Mouse (Mus musculus): ENCODE measurements around the gene Carhsp1. TPM values are rescaled to one million over a fixed set of nuclear protein-coding genes. Genes with fewer than 3 reads are reported as not detected.

Carhsp1 gene
- total RNA-seq, 2 experiments from 2014 or later: 54.3 to 60.3 TPM

DNA sequence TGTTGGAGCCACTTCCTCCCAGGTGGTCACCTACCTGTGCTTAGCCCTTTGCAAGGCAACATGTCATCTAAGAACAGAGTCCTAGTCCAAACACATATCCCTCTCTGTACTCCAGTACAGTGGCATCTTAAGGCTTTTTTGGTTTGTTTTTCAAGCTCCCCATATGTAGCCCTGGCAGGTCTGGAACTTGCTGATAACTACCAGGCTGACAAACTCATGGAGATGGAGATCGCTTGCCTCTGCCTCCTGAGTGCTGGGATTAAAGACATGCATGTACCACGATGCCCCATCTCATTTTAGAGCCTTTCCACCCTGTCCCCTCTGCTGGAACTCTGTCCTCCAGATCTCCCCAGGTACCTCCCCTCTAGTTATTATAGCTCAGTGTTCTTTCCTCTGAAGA lies 4.3 kb upstream of the Carhsp1 start:
- intact Hi-C loops (cut with DNase I): loop anchor here (2.0 to 5.0 kb wide), 2 partner anchors 181 to 269 kb away; no protein-coding TSS in a partner anchor
- DNase-seq: no peak

DNA sequence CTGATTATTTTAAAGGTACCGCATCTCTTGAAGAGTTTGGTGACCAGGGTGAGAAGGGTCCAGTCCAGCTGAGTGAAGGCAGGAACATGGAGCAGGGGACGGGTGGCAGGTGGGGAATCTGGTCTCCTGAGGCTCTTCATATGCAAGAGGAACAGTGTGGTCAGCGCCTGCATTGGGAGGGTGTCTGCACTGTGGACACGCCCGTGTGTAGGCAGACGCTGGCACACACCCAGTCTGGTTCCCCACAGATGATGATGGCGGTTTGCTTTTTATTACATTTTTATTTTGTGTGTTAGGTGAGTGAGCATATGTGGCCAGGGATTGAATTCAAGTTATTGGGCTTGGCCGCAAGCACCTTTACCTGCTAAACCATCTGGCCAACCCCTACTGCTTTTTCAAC lies 3.6 kb upstream of the Carhsp1 start:
- intact Hi-C loops (cut with DNase I): loop anchor here (5.0 kb wide), 1 partner anchor 268 kb away; no protein-coding TSS in a partner anchor
- no peak for DNase-seq

DNA sequence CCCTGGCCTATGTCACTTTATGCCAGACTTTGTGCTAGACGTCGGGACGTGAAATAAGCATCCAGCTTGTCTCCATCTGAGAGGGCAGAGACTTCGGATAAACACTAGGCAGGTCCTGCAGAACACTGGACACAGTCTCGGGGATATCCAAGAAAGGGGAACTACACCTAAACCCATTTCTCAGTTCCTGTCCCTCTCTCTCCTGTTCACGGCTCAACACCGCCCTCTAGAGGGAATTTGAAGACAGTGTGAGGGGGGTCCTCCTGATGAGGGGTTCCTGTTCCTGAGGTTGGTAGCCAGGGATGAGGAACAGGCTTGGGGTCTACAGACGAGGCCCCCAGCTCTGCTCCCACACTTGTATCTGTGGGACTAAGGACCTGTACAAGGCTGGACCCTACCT lies 2.2 kb upstream of the Carhsp1 start:
- DNase-seq: peak; percentile 70
- intact Hi-C loops (cut with DNase I): no loop called here

DNA sequence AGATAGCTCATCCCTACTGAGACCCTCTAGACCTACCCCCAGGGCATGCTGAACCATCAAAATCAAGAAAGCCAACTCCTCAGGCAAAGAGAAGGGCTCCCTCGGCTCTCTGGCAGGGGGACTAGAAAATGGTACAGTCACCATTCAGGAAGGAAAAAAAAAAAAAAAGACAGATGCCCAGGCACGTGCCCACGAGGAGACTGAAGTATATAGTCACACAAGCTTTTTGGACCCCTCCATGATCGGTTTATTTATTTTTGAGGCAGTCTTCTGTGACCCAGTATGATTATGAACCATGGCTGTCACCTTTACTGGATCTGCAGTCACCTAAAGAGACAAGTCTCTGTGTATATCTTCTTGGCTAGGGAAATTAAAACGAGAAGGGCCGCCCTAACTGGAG lies 1.4 kb upstream of the Carhsp1 start:
- intact Hi-C loops (cut with DNase I): no loop called here
- DNase-seq: no peak

DNA sequence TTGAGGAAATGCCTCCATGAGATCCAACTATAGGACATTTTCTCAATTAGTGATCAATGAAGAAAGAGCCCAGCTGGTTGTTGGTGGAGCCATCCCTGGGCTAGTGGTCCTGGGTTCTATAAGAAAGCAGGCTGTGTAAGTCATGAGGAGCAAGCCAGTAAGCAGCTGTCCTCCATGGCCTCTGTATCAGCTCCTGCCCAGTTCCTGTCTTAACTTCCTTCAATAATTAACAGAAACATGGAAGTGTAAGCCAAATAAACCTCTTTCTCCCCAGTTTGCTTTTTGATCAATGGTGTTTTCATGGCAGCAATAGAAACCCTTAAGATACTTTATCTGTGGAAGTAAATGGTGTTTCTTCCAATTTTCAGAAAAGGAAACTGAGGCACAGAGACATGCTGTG lies 856 bp upstream of the Carhsp1 start:
- DNase-seq: no peak
- intact Hi-C loops (cut with DNase I): no loop called here

DNA sequence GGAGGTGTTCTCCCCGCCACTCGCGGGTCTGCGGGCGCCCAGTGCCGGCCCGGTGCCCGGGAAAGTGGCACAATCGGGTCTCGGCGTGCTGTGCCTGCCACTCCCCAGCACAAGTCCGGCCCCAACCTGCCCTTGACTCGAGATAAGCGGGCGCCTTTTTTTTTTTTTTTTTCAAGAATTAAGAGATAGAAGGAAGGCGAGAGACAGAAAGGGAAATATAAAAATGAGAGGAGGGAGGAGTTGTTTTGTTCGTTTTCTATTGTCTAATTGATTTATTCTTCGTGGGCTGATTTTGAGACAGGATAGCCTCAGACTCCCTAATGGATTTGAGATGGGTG lies 364 bp upstream of the Carhsp1 start:
- intact Hi-C loops (cut with DNase I): no loop called here
- no peak for DNase-seq

DNA sequence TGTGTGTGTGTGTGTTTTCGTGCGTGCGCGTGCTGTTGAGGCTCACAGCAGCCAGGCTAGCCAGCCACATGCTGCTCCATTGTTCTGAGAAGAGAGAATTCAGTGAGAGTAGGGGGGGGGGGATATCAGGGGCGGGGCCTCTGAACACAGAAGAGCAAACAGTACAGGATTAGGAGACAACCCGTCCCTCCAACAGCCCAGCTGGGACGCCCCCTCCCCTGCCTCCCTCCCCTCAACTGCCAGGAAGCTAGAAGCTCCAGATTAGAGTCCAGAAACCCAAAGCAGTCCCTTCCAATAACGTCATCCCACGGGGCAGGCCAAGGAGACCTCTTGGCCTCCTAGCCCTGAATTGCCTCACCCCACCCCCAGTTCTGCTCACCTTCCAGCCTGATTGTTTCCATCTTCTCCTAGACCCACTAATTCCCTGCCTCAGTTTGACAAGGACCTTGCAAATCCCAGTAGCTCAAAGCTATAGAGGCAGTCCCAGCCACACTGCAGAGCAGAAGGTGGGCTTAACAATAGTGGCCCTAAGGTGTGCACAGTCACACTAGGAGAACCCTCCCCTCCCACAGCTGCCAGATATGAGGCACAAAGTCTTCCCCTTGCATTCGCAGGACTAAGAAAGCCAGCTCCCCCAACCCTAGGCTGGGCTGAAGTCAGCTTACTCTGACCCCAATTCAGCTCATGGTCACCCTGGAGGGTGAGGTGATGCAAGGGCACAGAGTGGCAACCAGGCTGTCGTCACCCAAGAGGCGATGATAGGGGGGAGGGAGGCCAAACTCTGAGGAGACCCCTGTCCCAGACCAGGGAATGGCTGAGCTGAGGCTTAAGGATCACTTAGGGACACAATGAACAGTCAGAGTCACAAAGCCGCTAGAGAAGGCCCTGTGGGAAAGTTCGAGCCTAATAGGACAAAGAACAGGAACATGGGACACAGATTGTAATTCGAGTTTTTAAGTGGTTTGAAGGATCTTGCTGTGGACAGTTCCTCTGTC lies 1.6 kb downstream of the Carhsp1 start:
- intact Hi-C loops (cut with DNase I): no loop called here
- DNase-seq: peak; percentile 45

DNA sequence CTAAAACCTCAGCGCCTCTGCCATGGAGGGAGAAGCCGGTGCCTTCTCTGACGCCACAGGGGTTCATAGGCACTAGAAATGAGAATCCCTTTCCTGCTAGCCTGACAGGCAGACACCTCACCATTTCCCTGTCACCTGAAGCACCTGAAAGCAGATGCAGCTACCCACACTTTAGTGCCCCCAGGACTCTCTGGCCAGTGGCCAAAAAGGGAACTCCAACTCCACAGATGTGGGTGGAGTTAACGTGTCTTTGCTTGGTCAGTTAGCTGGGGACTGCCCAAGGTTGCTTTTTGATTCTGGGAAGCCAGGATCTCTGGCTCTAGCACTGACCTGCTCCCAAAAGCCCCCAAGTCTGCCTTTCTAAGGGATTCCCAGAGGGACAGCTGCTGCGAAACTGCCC lies 2.5 kb downstream of the Carhsp1 start:
- DNase-seq: no peak

DNA sequence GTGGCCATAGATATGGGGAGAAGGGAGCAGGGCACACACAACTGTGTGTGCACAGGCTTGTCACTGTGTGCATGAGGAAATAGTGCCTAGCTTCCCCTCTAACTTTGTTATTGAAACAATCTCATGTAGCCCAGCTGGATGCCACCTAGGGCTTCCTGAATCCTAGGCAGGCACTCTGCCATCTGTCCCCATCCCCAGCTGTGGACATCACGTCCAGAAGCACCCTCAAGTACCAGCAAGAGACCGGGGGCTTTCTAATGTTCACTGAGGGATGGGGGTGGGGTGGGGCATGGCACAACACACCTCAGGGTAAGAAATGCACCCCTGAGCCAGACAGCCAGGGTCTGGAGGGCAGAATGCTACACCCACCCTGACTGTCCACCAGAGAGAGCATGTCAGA lies 3.6 kb downstream of the Carhsp1 start:
- no peak for DNase-seq
- intact Hi-C loops (cut with DNase I): no loop called here

More for the DNA sequence above, 2.5 kb downstream of the Carhsp1 start:
- intact Hi-C loops (cut with DNase I): no loop called here

DNA sequence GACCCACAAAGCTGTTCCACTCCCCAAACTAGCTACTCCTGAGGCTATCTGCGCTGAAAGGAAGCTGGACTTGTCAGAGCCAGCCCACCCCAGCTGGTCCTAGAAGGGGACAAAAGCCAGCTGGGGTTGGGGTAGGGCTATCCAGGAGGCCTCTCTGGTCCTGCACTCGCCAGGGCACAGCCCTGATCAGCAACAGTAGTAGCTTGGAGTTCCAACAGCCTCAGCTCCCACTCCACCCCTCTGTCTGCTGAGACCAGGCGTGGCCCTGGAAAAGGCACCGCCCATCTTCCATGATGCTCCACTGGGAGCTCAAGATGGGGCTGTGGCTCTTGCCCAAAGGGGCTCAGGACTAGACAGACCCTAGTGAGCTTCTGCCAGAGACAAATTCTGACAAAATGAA lies 4.1 kb downstream of the Carhsp1 start:
- intact Hi-C loops (cut with DNase I): no loop called here
- no peak for DNase-seq

DNA sequence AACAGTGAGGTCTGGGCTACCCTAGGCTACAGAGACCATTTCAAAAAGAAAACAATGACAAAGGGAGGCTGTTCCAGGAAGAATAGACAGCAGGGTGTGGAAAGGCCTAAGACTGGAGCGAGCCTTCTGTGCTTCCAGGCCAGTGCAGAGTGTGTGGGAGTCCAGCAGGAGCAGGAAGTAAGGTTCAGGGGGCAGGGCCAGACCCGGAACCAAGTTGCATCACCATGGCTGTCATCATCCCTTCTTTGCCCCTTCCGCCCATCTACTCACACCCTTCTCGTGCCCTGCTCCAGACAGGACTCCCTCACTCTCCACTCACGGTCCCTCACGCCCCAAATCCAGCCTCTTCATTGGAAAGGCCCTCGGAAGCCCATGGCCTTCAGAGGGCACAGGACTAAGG lies 4.7 kb downstream of the Carhsp1 start:
- intact Hi-C loops (cut with DNase I): no loop called here
- no peak for DNase-seq

DNA sequence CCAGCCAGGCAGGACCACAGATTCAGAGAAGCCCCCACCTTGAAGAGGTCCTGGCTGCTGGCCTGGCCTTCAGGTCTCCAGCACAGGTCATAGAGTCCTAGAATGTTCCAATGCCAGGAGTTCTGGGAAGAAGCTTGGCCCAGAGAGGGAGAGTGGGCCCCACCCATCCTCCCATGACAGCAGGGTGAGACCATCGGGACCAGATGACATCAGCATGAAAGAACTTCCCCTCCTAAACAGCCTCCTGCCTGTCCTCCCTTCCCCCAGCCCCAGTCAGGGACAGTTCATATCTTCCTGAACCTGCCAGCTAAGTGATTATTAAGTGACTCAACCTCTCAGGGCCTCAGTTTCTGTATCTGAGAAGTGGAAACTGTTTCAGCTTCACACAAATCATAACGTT lies 5.5 kb downstream of the Carhsp1 start:
- no peak for DNase-seq
- intact Hi-C loops (cut with DNase I): no loop called here

DNA sequence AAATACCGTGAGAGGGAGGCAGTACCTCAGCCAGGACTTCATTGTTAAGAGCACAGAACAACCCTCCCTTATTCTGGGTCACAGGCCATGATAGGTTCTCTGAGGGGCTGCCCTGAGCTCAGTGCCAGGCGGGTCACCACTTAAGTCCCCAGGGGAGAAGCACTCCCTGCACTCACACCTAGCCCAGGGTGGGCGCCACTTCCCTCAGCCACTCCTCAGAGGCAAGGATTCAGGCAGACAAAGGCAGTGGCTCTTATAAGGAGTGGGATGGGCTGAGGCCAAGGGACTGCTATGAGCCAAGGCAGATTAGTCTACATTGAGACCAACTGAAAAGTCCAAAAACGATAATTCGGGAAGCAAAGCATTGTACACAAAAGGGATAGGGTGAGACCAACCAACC lies 6.6 kb downstream of the Carhsp1 start:
- intact Hi-C loops (cut with DNase I): no loop called here
- DNase-seq: no peak

DNA sequence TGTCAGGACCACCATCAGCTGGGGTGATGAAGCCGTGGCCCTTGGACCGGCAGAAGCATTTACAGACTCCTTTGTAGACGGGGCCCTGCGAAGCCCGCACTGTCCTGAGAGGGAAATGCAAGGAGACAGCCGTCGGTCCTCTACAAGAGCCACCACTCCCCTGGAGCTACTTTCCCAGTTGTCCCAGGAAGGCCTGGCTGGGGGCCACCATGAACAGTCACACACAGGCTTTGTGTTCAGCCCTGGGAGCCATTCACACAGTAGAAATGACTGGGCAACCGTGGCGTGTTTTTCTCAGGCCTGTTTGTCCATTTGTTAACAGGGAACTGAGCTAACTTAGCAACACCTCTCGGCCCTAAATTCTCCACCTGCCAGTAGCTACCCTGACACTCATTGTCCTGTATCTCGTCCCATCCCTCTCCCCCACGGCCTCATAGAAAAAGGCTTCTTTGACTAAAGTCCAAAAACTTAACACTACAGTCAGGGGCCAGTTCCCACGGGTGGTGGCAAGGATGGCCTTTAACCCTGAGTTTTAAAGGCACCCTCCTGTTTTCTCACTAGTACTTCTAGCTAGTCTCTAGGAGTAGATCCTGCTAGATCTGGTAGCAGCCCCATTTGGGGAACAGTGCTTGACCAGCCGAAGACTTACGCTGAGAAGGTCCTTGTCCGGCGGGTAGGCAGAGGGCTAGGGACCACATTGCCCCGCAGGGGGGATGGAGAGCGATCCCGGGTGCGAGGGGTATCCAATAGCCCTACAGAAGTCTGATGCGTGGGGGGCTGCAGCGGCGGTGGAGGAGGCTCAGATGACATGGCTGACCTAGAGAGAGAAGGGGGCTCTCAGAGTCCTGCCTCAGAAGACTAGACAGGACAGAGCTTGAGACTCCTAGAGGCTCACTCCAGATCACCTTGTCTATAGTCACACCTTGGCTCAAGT lies 8.1 kb downstream of the Carhsp1 start:
- intact Hi-C loops (cut with DNase I): no loop called here
- DNase-seq: peak; percentile 43

DNA sequence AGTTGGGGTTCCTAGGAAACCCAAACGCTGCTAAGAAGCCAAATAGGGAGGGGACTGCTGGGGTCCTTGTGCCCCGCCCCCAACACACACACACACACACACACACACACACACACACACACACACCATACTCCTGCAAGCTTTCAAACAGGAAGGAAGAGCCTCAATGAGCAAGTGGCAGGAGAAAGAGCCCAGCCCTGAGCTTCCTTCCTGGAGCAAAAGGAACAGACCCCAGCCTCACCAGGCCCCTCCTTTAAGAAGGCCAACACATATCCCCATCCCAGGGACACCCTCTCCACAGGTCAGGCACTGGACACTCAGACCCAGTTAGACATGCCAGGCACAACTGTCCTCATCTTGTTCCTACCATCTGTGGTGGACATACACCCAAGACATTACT lies 8.9 kb downstream of the Carhsp1 start:
- no peak for DNase-seq
- intact Hi-C loops (cut with DNase I): no loop called here

DNA sequence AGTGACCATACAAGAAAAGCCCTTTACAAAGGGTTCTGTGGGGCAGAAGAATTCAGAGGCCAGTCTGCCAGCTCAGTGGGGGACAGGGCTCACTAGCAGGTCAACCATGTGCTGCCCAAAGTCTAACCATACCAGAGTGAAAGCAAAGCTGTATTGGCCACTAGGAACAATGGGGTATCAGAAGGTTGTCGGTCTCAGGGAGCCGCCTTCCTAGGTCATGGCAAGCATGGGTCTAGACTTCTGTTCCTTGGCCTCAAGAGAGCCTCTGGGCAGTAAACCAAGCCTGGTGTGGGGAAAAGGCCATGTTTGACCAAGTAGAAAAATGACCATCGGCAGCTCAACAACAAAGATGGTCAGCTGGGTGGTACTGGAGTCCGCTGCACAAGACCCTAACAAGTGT lies 13.2 kb downstream of the Carhsp1 start:
- DNase-seq: peak; percentile 39
- intact Hi-C loops (cut with DNase I): no loop called here

DNA sequence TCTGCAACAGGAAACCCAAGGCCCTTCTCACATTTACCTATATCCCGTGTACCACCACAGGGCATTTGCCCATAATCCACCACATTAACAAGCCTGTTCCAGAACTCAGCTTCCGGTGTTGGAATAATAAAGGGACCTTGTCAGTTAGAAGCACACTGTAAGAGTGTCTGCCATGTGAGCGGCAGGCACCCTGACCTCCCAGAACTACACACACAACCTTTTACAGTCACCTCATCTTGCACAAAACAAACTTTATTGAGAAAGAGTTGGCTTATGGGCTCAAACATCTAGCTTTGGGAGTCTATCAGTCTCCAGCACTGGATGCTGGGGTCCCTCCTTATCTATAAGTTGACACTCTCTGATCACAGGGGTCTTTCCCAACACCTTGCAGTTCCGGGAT lies 13.6 kb downstream of the Carhsp1 start:
- intact Hi-C loops (cut with DNase I): no loop called here
- DNase-seq: no peak

DNA sequence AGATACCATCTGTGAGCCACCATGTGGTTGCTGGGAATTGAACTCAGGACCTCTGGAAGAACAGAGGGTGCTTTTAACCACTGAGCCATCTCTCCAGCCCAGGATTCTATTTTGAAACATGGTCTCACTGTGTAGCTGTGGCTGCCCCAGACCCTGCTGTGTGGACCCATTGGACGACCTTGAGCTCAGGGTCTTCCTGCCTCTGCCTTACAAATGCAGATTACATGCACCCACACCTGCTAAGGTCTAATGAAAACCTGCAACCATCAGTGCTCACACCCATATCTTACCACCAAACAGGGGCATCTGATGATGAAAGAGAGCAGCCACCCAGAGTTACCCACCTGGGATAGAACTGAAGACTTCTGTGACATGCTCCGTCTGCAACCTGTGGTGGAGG lies 15.7 kb downstream of the Carhsp1 start:
- intact Hi-C loops (cut with DNase I): no loop called here
- DNase-seq: no peak

DNA sequence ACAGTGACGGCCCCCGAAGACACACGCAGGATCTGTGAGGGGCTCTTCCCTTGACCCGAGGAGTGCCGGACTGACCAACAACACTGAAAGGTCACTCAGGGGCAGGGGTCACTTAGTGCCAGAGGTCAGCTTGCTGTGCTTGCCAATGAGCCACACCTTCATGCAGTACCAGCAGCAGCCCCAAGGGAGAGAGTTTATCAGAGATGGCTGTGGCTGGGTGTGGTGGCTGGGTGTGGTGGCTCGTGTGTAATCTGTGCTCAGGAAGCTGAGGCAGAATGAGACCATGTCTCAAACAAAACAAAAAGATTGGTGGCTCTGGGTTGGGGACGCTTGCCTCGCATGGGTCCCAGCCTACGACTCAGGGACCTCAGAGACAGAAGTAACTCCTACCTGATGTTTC lies 16.4 kb downstream of the Carhsp1 start:
- DNase-seq: no peak
- intact Hi-C loops (cut with DNase I): no loop called here

DNA sequence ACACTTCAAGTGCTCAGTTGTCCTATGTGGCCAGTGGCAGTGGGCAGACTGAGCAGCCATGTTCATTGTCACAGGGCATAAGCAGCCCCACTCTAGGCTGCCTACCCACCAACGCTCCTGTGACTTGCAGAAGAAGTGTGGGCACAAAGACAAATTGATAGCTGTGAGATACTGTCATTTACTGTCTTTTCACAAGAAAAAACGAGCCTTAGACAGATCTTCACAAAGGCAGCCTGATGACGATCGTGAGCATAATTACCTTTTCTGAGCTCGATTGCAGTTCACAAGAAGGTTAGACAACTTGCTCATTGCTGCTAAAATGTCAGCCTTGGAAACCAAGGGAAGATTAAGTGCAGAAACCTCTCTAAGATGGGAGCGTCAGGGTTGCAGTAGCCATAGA lies 16.8 kb downstream of the Carhsp1 start:
- DNase-seq: no peak
- intact Hi-C loops (cut with DNase I): no loop called here

DNA sequence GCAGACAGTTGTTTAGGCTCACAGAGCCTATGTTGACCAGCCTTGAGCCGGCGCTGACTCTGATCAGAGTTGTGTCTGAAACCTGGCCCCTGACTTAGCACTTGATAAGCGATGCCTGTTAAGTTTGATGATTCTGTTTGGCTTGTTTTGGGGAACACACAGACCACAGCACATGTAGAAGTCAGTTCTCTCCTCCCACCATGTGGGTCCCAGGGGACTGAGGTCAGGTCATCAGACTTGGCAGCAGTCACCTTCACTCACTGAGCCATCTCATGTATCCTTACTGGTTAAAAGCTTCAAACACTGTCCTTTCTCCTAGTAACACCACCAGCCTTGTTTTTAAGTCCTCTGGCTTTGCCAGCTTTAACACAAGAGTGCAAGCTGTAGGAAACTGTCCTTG lies 21.9 kb downstream of the Carhsp1 start:
- DNase-seq: no peak
- intact Hi-C loops (cut with DNase I): no loop called here

DNA sequence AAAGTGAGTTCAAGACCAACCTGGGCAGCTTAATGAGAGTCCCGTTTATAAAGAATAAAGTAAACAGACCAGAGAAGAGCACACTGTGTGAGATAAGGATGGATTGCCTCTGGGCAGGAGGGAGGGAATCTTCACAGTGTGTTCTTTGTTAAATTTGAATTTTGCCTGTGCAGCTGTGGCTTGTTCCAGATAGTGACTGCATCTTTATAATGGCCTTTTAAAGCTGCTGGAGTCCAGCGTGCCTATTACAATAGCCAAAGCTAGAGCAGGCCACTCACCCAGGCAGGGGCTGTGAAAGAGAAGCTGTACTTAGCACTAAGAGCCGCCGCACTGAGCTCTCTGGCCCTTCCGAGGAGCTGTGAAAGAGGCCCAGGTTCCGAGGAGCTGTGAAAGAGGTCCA lies 26.4 kb downstream of the Carhsp1 start:
- no peak for DNase-seq
- intact Hi-C loops (cut with DNase I): loop anchor here (10.0 kb wide), 1 partner anchor 231 kb away; no protein-coding TSS in a partner anchor

Measured in left cerebral cortex, postnatal 4 days (tissue).